Mouse (Mus musculus) embryo, embryonic 10 days (tissue): ENCODE results near the gene Heg1.

Experiments
- DNase-seq: peaks from one replicate; pipeline ENCODE4 v3.0.0-alpha.2; 2015; ENCODE audit warnings: low spot score

The Heg1 gene

DNA sequence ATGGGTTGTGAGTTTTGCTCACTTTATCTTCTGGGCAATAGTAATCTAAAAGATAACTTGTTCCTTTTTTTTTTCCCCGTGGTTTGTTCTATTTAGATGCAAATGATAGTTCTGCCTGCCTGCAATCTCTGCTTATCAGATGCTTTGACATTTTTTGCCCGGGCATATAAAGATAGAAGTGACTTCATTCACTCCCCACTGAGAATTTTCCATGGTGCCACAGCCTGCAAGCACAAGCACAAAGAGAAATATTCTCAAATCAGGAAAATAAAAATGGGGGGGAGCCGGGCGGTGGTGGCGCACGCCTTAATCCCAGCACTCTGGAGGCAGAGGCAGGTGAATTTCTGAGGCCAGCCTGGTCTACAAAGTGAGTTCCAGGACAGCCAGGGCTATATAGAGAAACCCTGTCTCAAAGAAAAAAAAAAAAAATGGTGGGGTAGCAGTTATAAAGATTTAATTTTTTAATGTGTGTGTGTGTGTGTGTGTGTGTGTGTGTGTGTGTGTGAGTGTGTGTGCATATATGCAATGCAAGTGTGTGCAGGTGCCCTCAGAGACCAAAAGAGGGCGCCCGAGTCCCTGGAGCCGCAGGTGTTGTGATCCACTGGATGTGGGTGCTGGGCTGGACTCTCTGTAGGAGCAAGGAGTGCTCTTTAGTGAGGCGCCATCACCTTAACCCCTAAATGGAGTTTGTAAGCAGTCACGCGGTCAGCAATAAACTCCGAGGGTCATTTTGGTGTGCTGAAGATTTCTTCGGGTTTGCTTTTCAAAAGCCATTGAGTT, 22.1 kb downstream of the Heg1 start:
- no peak for DNase-seq

DNA sequence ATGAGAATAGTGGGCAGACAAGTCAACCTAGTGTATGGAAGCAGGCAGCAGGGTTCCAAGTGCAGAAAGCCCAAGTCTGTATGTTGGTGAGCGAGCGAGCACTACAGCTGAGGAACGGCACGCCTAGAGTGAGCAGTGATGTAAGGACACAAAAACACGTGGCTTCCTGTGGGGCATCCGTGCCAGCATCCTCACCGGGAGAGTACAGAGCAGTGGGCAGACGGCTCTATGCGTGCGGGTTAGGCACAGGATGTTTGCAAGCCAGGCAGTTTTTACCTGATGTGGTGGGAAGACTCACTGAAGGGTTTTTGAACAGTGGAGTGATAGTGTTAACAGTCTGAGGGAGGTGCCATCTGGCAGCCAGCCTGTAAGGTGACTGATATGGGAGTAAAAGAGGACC, 23.9 kb downstream of the Heg1 start:
- DNase-seq: no peak

DNA sequence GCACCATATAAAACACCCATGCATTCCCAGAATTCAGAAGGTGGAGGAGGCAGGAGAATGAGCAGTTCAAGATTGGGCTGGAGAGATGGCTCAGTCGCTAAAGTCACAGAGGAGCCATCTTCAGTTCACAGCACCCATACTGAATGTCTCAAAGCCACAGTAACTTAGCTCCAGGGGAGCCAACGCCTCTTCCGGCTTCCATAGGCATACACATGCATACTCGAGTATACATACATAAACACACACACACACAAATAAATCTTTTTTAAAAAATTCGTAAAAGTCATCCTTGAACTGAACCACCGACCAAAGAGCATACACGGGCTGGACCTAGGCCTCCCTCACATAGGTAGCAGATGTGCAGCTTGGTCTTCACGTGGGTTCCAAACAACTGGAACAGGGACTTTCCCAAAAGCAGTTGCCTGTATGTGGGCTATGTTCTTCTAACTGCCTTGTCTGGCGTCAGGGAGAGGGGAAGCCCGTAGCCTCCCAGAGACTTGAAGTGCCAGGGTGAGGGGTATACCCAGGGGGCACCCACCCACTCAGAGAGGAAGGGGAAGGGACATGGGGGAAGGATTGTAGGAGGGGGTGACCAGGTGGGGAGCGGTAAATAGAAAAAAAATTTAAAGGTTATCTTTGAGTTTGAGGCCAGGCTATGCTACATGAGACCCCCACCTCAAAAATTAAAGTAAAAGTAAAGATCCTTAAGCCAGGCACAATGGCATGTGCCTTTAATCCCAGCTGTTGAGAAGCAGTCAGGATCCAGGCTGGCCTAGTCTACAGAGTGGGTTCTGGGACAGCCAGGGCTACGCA, 24.6 kb downstream of the Heg1 start:
- no peak for DNase-seq

DNA sequence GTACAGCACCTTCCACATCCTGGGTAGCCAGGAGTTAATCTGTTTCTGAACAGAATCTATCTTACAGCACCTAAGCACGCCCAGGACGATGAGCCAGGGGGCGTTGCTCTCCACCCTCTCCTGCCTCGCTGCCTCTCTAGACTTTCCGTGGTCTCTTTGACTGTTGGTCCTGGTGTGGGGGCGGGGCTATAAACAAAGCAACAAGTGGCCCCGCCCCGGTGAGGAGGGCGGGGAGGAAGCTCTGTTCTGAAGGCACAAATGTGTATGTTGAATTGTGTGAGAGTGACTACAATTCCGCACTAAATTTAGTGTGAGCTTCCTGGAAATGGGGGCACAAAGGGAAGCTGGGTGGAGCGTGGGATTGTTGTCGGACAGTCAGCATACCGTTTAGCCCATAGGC, 30.1 kb downstream of the Heg1 start:
- DNase-seq: peak; percentile 84

DNA sequence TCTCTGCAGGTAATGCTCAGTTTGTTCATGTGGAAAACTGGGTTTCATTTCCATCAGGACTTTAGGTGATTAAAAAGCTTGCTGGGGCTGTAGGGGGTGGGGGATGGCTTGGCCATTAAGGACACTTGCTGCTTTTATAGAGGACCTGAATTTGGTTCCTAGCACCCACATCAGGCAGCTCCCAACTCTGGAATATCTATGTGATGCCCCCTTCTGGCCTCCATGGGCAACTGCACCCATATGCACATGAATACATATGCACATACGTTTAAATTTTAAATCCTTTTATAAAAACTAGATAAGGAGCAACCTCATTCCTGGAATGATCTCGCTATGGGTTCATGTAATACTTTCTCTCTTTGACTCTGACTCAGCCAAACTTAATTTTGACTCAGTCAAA, 39.1 kb downstream of the Heg1 start:
- DNase-seq: no peak

DNA sequence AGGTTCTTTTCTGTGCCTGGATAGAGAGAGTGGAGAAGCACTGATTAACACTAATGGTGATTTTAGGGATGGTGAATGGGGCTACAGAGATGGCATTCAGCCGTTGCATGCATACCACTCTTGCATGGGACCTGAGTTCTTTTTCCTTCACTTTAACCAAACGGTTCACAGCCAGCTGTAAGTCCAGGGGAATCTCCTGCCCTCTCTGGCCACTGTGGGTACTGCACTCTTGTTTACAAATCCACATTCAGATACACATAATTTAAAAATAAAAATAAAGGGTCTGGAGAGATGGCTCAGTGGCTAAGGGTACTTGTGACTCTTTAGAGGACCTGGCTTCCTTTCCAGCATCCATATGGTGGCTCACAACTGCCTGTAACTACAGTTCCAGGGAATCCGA, 39.8 kb downstream of the Heg1 start:
- no peak for DNase-seq

DNA sequence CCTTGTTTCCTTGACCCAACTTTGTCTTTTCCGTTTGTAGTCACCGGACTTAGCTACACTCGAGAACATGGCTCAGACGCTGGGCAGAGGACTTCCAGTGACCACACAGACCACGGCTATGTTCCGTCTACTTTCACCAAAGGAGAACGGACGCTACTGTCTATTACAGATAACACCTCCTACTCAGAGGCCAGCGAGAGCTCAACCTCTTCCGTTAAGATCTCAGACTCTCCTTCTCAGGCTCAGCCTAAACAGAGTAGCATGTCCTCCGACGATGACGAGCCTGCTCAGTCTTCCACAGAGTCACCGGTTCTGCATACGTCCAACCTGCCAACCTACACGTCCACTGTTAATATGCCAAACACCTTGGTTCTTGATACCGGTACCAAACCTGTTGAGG, 42.1 kb downstream of the Heg1 start:
- DNase-seq: no peak

DNA sequence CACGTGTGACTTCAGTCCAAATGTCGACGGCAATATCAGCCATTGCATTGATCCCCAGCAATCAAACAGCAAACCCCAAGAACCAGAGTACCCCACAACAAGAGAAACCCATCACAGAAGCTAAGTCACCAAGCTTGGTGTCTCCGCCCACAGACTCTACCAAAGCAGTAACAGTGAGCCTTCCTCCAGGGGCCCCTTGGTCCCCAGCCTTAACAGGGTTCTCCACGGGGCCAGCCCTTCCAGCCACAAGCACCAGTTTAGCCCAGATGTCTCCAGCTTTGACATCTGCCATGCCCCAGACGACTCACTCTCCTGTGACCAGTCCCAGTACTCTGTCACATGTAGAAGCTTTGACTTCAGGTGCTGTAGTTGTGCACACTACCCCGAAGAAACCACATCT, 42.7 kb downstream of the Heg1 start:
- no peak for DNase-seq

DNA sequence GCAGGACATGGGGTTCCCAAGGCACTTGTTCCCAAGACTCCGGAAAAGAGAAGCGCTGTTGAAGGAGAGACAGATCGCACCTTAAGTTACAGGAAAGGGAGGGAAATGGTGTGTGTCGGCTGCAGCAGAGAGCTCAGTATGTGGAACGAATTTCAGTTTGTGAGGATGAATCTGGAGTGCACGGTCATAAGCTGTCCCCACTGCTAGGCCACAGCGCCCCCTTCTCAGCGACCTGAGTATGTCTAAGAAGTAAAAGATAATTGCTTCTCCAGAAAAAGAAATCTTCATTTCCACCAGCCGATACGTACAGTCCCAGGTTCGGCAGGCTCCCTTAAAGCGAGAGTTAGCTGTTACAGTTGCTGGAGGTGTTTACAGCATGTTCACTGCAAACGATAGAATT, 44.3 kb downstream of the Heg1 start:
- peak; percentile 54 for DNase-seq

DNA sequence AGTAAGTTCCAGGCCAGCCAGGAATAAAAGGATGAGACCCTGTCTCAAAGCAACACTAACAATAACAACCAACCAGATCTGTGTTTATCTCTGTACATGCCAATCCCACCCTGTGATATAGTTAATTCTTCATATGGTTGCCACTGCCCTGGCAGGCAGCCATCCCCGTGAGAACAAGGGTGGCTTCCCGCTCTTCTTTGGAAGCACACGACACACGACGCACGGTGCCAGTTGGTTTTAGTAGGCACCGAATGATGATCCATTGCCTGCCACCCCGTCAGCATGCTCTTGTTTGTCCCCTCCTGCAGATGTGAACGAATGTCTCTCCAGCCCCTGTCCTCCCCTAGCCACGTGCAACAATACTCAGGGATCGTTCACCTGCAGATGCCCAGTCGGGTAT, 47.1 kb downstream of the Heg1 start:
- no peak for DNase-seq

DNA sequence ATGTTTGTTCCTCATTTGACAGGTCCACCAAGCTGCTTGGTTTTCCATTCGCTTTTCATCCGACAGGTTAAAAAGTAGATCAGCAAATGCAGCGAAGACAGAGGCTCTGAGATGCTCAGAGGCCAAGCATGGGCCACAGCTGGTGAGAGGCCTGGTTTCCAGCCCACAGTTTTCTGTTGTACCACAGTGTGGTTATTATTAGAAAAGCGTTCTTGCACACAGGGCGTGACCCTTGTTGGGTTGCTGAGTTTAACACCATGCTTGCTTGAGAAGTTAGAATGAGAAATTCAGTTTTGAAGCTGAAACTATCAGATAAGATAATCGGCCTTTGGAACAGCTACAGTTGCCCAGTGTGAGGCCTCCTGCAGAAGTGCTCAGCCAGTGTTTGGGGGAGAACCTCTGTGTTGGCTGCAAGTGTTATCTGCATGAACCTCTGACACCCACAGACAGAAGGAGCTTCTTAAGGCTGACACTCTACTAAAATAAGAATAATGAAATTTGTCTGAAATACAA, 48.1 kb downstream of the Heg1 start:
- no peak for DNase-seq

DNA sequence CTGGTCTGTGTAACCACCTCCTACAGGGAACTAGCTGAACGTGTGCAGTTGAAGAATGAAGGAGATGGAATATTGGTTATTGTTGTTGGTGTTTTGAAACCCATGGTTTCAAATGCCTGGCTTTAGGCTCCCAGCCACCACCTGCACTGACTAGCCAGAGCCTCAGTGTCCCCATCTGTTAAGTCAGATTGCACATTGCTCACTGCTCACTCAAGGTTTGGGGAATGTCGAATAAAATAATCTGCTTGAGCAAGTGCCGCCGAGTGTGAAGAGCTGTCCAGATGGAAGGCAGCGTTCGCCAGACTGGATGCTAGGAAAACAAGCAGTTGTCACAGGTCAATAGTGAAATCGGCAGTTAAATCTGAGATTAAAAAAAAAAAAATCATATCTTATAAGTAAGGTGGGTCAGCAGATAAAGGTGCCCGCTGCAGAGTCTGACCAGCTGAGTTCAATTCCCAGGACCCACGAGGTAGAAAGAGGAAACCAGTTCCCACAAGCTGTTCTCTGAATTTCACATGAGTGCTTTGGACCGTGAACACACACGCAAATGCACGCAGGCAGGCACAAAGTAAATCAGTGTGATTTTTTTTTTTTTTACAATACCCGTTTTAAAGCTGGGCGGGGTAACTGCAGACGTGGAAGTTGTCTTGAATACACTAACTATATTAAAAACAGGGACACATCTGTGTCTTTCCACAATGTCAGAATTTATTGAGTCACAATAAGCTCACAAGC, 48.8 kb downstream of the Heg1 start:
- no peak for DNase-seq

DNA sequence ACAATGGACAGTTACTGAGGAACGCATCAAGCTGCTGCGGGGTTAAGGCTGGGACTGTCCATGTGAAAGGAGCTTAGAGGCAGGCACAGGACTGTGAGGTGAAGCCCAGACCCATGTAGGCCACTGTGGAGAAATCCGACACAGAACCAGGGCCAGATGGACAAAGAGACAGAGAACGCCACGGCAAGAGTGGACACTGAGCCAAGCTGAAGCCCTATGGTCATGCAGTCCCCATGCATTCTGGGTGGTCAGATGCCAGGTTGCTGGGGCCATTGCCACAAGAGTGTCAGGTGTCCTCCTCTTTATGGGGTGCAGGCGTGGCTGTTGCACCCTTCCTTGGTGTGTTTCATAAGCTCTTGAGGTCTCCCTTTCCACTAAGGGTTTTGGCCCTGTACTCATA, 49.7 kb downstream of the Heg1 start:
- no peak for DNase-seq

DNA sequence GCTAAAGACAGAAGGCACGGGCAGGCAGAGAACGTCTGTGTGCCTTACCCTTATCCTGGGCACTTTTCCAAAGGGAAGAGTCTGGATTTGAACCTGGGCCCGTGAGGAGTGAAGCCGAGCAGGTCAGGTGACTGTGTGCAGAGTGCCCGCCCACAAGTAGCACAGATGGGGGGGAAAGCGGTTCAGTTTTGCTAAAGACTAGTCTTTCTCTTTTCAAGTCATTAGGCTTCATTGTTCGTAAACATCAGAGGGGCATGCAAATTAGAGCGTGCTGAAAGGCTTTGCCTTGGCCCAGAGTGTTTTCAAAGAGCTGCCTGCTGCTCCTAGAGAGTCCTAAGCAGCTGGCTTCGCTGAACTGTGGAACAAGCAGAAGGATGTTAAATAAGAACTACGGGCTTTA, 50.4 kb downstream of the Heg1 start:
- peak; percentile 72 for DNase-seq

DNA sequence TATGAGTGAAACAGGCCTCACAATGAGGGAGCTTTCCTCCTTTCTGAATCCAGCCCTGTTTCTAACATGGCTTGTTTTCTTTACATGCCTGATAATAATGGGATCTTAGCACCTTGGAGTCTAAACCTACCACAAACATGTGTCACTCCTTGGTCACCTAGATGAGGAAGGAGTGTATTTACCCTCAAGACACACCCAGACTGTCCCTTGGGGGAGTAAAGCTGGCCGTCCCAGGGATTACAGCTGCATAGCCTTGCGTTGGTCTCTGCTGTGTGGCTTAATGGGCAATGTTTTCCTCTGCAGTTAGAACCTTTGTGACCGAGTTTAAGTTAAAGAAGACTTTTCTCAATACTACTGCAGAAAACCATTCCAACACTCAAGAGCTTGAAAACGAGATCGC, 51.1 kb downstream of the Heg1 start:
- no peak for DNase-seq

DNA sequence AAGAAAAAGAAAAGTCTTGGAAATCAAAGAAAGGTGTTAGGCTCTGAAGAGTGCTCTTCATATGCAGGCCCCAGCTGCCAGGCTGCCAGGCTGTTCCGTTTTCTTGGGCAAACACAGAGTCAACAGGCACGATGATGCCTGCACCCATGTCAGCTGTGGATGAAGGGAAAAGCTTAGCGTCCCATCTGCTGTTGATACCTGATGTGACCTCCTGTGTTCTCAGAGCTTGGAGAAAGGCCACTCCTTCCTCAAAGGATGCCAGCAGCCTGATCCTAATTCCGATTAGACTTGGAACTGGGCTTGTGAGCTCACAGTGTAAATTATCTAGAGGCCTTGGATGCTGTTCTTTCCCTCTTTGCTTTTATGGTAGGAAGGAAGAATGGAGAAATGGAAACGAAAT, 51.6 kb downstream of the Heg1 start:
- DNase-seq: no peak

DNA sequence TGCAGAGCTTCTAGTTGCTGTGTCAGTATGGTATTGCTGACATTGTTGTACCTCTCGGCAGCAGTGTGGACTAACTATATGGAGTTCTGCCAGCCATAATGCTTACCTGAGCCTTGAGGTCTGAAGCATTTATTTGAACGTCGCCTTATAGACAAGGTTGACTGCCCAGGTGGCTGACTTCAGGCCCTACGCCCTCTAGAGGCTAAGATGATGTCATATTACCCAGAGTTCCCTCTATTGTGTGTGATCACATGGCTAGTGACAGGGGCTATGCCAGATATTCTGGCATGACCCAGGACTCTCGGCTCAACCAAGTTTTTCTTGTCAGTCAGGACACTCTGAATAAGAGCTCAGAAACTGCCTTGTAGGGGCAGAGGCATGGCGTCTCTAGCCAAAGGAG, 52.6 kb downstream of the Heg1 start:
- no peak for DNase-seq

DNA sequence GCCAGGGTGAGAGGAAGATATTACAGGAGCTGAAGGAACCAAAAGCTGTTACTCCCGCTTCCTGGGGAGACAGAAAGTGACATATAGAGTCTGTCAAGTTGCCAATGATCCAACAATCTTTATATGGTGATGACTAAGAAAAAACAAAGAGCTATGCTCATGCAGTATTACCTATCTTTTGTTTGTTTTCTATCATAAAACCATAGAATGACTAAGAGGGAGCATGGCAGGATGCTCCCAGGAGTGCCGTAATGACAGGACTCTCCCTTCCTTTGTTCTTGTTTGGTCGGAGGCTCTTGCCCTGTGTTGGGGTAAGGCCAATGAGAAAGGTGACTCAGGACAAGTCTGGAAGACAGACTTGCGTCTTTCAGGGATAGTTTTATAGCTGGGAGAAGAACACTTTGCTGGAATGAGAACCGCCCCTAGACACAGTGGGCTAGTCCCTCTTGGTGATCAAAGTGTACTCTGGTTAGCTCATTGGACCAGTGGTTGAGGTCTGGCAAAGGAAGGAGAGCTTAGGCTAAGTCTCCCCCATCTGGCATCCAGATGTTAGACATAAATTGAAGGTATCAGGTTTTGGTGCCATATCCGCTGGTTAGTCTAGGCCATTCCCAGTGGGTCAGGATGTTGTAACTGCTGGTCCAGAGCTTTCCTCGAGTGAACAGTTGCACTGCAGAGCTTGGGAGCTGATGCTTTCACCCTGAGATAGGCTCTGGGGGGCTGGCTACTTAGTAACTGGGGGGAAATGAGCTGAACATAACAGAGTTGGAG, 55.0 kb downstream of the Heg1 start:
- DNase-seq: peak; percentile 72

DNA sequence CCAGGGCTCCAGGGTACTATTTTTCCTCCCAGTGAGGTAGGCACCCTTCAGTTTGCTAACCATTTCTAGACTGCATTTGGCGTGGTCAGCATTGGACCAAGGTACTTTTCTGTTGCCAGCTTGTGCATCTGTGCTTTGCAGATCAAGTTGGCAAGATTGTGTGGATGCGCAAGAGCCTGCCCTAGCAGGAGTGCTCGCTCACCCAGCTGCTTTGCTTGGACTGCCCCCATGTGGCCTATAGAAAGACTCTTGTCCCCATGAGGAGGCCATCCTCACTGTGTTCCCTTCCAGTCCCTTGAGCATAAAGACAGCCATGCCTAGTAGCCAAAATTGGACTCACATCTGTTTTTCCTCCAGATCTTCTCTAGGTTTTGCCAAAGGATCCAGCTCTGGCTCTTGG, 55.6 kb downstream of the Heg1 start:
- DNase-seq: peak; percentile 78

DNA sequence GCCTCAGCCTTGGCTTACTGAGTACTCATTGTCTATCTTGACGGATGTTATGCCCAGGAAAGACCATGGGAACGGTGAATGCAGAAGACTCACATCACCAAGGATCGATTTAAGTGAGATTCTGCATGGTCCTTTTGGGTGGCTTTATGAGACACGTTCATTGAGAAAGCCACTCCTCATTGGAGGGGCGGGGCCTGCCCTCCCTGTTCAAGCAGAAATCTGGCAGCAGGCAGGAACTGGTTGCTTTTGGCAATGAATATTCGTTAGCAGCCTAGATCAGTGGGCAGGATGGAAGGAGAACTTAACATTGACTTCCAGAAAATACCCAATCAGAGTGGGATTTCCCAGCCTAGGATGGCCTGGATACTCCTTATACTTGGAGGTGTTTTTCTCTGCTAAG, 56.2 kb downstream of the Heg1 start:
- DNase-seq: no peak

DNA sequence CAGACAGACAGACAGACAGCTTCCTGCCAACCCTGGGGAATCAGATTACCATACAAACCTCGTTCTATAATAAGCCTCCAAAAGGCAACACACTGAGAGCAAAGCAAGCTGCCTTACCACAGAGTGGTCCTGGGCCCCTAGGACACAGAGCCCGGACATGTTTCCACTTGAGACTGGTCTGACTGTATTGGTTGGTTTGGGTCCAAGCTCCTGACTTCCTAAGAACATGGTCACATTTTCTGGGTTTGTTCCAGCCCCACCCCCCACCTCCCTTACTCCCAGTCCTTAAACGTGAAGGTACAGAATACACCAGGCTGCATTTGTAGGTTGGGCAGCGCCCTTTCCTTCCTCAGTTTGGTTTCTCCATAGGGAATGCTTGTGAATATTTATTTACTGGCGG, 57.6 kb downstream of the Heg1 start:
- DNase-seq: no peak

DNA sequence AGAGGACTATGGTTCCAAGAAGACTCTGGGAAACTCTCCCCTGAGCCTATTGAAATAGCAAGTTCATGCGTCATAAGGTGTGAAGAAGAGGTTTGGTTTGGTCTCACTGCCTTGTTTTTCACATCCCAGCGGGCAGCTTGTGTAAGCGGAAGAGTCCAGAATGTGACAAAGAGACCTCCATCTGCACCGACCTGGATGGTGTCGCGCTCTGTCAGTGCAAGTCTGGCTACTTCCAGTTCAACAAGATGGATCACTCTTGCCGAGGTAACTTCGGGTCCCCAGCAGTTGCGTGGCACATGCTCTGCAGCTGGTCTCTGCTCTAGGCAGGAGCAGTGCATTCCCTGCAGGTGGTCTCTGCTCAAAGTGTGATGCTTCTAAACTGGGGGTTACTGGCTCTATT, 58.1 kb downstream of the Heg1 start:
- no peak for DNase-seq
